Mouse (Mus musculus) myocyte (in vitro differentiated cells): ENCODE data around the gene Glis3.

Experiments
- MAX ChIP-seq: IDR thresholded peaks from one replicate; pipeline ENCODE4 v1.6.1; 2011; ENCODE audit warnings: low read depth, mild to moderate bottlenecking, control low read depth
- POLR2A ChIP-seq: IDR thresholded peaks from one replicate; pipeline ENCODE4 v1.6.1; 2011; ENCODE audit warnings: low read depth, mild to moderate bottlenecking, control low read depth, moderate library complexity; ENCODE audit not compliant: insufficient read length

- TF ChIP-seq MAX (no peak), POLR2A (no peak)
These were observed 322.3 kb downstream of the Glis3 start for GRCm38 (mm10) chr19:28357595-28357994.
